Mouse (Mus musculus) embryonic facial prominence, embryonic 10.5 days (tissue): ENCODE results near the gene Grm8. TPM values are rescaled to one million over a fixed set of nuclear protein-coding genes. Genes with fewer than 3 reads are reported as not detected.

Experiments
- DNase-seq: peaks from one replicate; pipeline ENCODE4 v3.0.0-alpha.2; 2017; ENCODE audit warnings: low spot score
- H3K27ac ChIP-seq: fragments of 300-500 bp; sonication (generic); replicated peaks from 2 replicates; pipeline ENCODE4 v1.5.1; 2016; ENCODE audit warnings: mild to moderate bottlenecking
- H3K27me3 ChIP-seq: fragments of 300-500 bp; sonication (generic); replicated peaks from 2 replicates; pipeline ENCODE4 v1.6.1; 2016; ENCODE audit warnings: low read depth, mild to moderate bottlenecking; ENCODE audit not compliant: poor library complexity, severe bottlenecking
- H3K36me3 ChIP-seq: fragments of 300-500 bp; sonication (generic); replicated peaks from 2 replicates; pipeline ENCODE4 v1.6.1; 2016; ENCODE audit warnings: mild to moderate bottlenecking, moderate library complexity
- H3K4me1 ChIP-seq: fragments of 300-500 bp; sonication (generic); 2 replicates; pipeline ENCODE4 v1.6.1; 2016
- H3K4me3 ChIP-seq: fragments of 300-500 bp; sonication (generic); 2 replicates; pipeline ENCODE4 v1.5.1; 2016; ENCODE audit warnings: mild to moderate bottlenecking, moderate library complexity
- H3K9me3 ChIP-seq: fragments of 300-500 bp; sonication (generic); 2 replicates; pipeline ENCODE4 v1.6.1; 2016; ENCODE audit warnings: mild to moderate bottlenecking
- WGBS: fragments of 180-500 bp; shearing (Covaris S2); methylation state at CpG from one replicate; pipeline ENCODE4 v1.1.7; 2016; 5-methylcytosine and 5-hydroxymethylcytosine counted together
- polyA plus RNA-seq: library from polyadenylated mRNA; unstranded; fragments of >200 nt; fragmentation: Nextera tagmentation; extraction: Ambion mirVana; gene quantifications from 2 replicates; pipeline ENCODE4 v1.2.1, GENCODE M21; 2016

The Grm8 gene
- polyA plus RNA-seq, 1 experiment from 2014 or later, result 1.2 TPM

- no peak overlapping the region for H3K4me3 ChIP-seq
- no peak overlapping the region for H3K27ac ChIP-seq
These were observed 137.7 kb downstream of the Grm8 start for GRCm38 (mm10) chr6:27997250-27997649.

GRCm38 (mm10) chr6:27991241-27991640, 143.7 kb downstream of the Grm8 start:
- WGBS, result 72% methylated on average over 4 of the region's 4 CpGs
- H3K4me1 ChIP-seq, result no peaks in the 10 kb centered on the region

More at GRCm38 (mm10) chr6:27997250-27997649, 137.7 kb downstream of the Grm8 start:
- no peaks in the 10 kb centered on the region for H3K27me3 ChIP-seq
- H3K36me3 ChIP-seq, result no peaks in the 10 kb centered on the region
- no peak for DNase-seq
- H3K9me3 ChIP-seq, result no peaks in the 10 kb centered on the region
- H3K4me1 ChIP-seq, result no peaks in the 10 kb centered on the region
- WGBS, result 92% methylated on average over 2 of the region's 2 CpGs

GRCm38 (mm10) chr6:27982598-27982997, 152.4 kb downstream of the Grm8 start:
- DNase-seq, result no peak
- 83% methylated on average over 3 of the region's 3 CpGs for WGBS
- Histone ChIP-seq H3K4me3 (no peak overlapping the region), H3K9me3 (no peaks in the 10 kb centered on the region), H3K27ac (no peak overlapping the region), H3K36me3 (no peaks in the 10 kb centered on the region), H3K27me3 (no peaks in the 10 kb centered on the region), H3K4me1 (no peaks in the 10 kb centered on the region)

More at GRCm38 (mm10) chr6:27991241-27991640, 143.7 kb downstream of the Grm8 start:
- DNase-seq, result no peak
- no peak overlapping the region for H3K4me3 ChIP-seq
- no peak overlapping the region for H3K27ac ChIP-seq
- no peaks in the 10 kb centered on the region for H3K36me3 ChIP-seq
- no peaks in the 10 kb centered on the region for H3K27me3 ChIP-seq
- no peaks in the 10 kb centered on the region for H3K9me3 ChIP-seq

- Histone ChIP-seq H3K36me3 (no peaks in the 10 kb centered on the region), H3K27ac (no peak overlapping the region), H3K9me3 (no peaks in the 10 kb centered on the region), H3K4me1 (no peaks in the 10 kb centered on the region), H3K4me3 (no peak overlapping the region), H3K27me3 (no peaks in the 10 kb centered on the region)
- DNase-seq, result peak; percentile 30
- WGBS, result 31% methylated on average over 1 of the region's 1 CpGs
These were observed 153.0 kb downstream of the Grm8 start for GRCm38 (mm10) chr6:27982021-27982420.

- WGBS, result 92% methylated on average over 5 of the region's 5 CpGs
- no peaks in the 10 kb centered on the region for H3K36me3 ChIP-seq
- no peaks in the 10 kb centered on the region for H3K27me3 ChIP-seq
- no peak overlapping the region for H3K27ac ChIP-seq
- H3K4me3 ChIP-seq, result no peak overlapping the region
- no peak for DNase-seq
- H3K4me1 ChIP-seq, result no peaks in the 10 kb centered on the region
- no peaks in the 10 kb centered on the region for H3K9me3 ChIP-seq
These were observed 157.6 kb downstream of the Grm8 start for GRCm38 (mm10) chr6:27977361-27977760.

- peak; percentile 17 for DNase-seq
- no peak overlapping the region for H3K27ac ChIP-seq
- peaks cover 12% of the 10 kb centered on the region for H3K4me1 ChIP-seq
- WGBS, result 77% methylated on average over 2 of the region's 2 CpGs
- H3K36me3 ChIP-seq, result no peaks in the 10 kb centered on the region
- H3K4me3 ChIP-seq, result no peak overlapping the region
- H3K27me3 ChIP-seq, result no peaks in the 10 kb centered on the region
- no peaks in the 10 kb centered on the region for H3K9me3 ChIP-seq
These were observed 166.1 kb downstream of the Grm8 start for GRCm38 (mm10) chr6:27968859-27969258.

- H3K9me3 ChIP-seq, result no peaks in the 10 kb centered on the region
- no peaks in the 10 kb centered on the region for H3K27me3 ChIP-seq
- no peaks in the 10 kb centered on the region for H3K36me3 ChIP-seq
- WGBS, result 90% methylated on average over 3 of the region's 3 CpGs
- H3K4me3 ChIP-seq, result no peak overlapping the region
- H3K27ac ChIP-seq, result no peak overlapping the region
- peaks cover 12% of the 10 kb centered on the region for H3K4me1 ChIP-seq
- no peak for DNase-seq
These were observed 167.9 kb downstream of the Grm8 start for GRCm38 (mm10) chr6:27967037-27967436.

GRCm38 (mm10) chr6:27965237-27965636, 169.7 kb downstream of the Grm8 start:
- Histone ChIP-seq H3K36me3 (no peaks in the 10 kb centered on the region), H3K9me3 (no peaks in the 10 kb centered on the region), H3K4me1 (peaks cover 12% of the 10 kb centered on the region), H3K4me3 (no peak overlapping the region), H3K27me3 (no peaks in the 10 kb centered on the region), H3K27ac (no peak overlapping the region)
- no peak for DNase-seq
- WGBS, result 31% methylated on average over 2 of the region's 2 CpGs

GRCm38 (mm10) chr6:27963887-27964286, 171.1 kb downstream of the Grm8 start:
- Histone ChIP-seq H3K4me3 (no peak overlapping the region), H3K9me3 (no peaks in the 10 kb centered on the region), H3K27me3 (no peaks in the 10 kb centered on the region), H3K27ac (no peak overlapping the region), H3K4me1 (peaks cover 11% of the 10 kb centered on the region), H3K36me3 (no peaks in the 10 kb centered on the region)
- 86% methylated on average over 1 of the region's 1 CpGs for WGBS
- no peak for DNase-seq

- H3K36me3 ChIP-seq, result no peaks in the 10 kb centered on the region
- no peaks in the 10 kb centered on the region for H3K9me3 ChIP-seq
- H3K27ac ChIP-seq, result no peak overlapping the region
- H3K27me3 ChIP-seq, result no peaks in the 10 kb centered on the region
- H3K4me3 ChIP-seq, result no peak overlapping the region
- peak; percentile 24 for DNase-seq
- WGBS, result 72% methylated on average over 6 of the region's 6 CpGs
- 0 out of 2 replicates have a peak, but pooled peaks cover 4% of the 10 kb centered on the region for H3K4me1 ChIP-seq
These were observed 178.6 kb downstream of the Grm8 start for GRCm38 (mm10) chr6:27956278-27956857.

- Histone ChIP-seq H3K27me3 (no peaks in the 10 kb centered on the region), H3K36me3 (no peaks in the 10 kb centered on the region), H3K4me3 (no peak overlapping the region), H3K9me3 (no peaks in the 10 kb centered on the region), H3K4me1 (0 out of 2 replicates have a peak, but pooled peaks cover 3% of the 10 kb centered on the region), H3K27ac (no peak overlapping the region)
- no peak for DNase-seq
- WGBS, result 73% methylated on average over 5 of the region's 5 CpGs
These were observed 183.5 kb downstream of the Grm8 start for GRCm38 (mm10) chr6:27951433-27951832.

GRCm38 (mm10) chr6:27928058-27928457, 206.9 kb downstream of the Grm8 start:
- WGBS, result 71% methylated on average over 3 of the region's 3 CpGs
- Histone ChIP-seq H3K4me3 (no peak overlapping the region), H3K36me3 (no peaks in the 10 kb centered on the region), H3K27me3 (no peaks in the 10 kb centered on the region), H3K9me3 (no peaks in the 10 kb centered on the region), H3K4me1 (no peaks in the 10 kb centered on the region), H3K27ac (no peak overlapping the region)
- no peak for DNase-seq

- Histone ChIP-seq H3K4me3 (no peak overlapping the region), H3K36me3 (no peaks in the 10 kb centered on the region), H3K27me3 (no peaks in the 10 kb centered on the region), H3K4me1 (no peaks in the 10 kb centered on the region), H3K27ac (no peak overlapping the region), H3K9me3 (peaks cover 12% of the 10 kb centered on the region; the same call in 1 of the 2 replicates)
- WGBS, result 58% methylated on average over 1 of the region's 1 CpGs
- DNase-seq, result peak; percentile 28
These were observed 221.7 kb downstream of the Grm8 start for GRCm38 (mm10) chr6:27913281-27913680.
